Mouse (Mus musculus) stomach, embryonic 16.5 days (tissue): ENCODE measurements at regions not wholly inside any gene's neighbourhood (a gene's known extent, or its start where the extent isn't known, plus 50 kb on each side); places are given as distances from the start of the nearest gene placed in this dataset.

Source experiments
- ATAC-seq: fragments of 200-750 bp; cut with Nextera tagmentation; 2 replicates; pipeline ENCODE4 v1.8.0; 2017; ENCODE audit warnings: moderate number of reproducible peaks, moderate TSS enrichment; ENCODE audit not compliant: insufficient read depth, low FRiP score
- H3K27ac ChIP-seq: fragments of 300-500 bp; sonication (generic); 2 replicates; pipeline ENCODE4 v1.5.1; 2014; ENCODE audit warnings: low read length
- H3K27me3 ChIP-seq: fragments of 300-500 bp; sonication (generic); 2 replicates; pipeline ENCODE4 v1.6.1; 2014; ENCODE audit warnings: low read length, control low read depth, mixed read lengths; ENCODE audit not compliant: control insufficient read depth, insufficient read depth
- H3K36me3 ChIP-seq: fragments of 300-500 bp; sonication (generic); 2 replicates; pipeline ENCODE4 v1.6.1; 2014; ENCODE audit warnings: low read length; ENCODE audit not compliant: control insufficient read depth, insufficient read depth
- H3K4me1 ChIP-seq: fragments of 300-500 bp; sonication (generic); 2 replicates; pipeline ENCODE4 v1.6.1; 2014; ENCODE audit warnings: low read length, control low read depth, mixed read lengths; ENCODE audit not compliant: control insufficient read depth, insufficient read depth
- H3K4me2 ChIP-seq: fragments of 300-500 bp; sonication (generic); 2 replicates; pipeline ENCODE4 v1.6.1; 2014; ENCODE audit warnings: low read depth, low read length, mixed read lengths
- H3K4me3 ChIP-seq: fragments of 300-500 bp; sonication (generic); replicated peaks from 2 replicates; pipeline ENCODE4 v1.5.1; 2014; ENCODE audit warnings: mild to moderate bottlenecking, low read length
- H3K9ac ChIP-seq: fragments of 300-500 bp; sonication (generic); 2 replicates; pipeline ENCODE4 v1.6.1; 2014; ENCODE audit warnings: low read length
- H3K9me3 ChIP-seq: fragments of 300-500 bp; sonication (generic); replicated peaks from 2 replicates; pipeline ENCODE4 v1.6.1; 2016; ENCODE audit warnings: low read length, control low read depth; ENCODE audit not compliant: control insufficient read depth
- WGBS: fragments of 180-500 bp; shearing (Covaris S2); extraction: QIAGEN DNeasy Blood & Tissue Kit; methylation state at CpG from one replicate; pipeline ENCODE4 v1.1.7; 2014; 5-methylcytosine and 5-hydroxymethylcytosine counted together

- H3K4me1 ChIP-seq: no peaks in the 10 kb centered on the region
- no peaks in the 10 kb centered on the region for H3K36me3 ChIP-seq
- no peak overlapping the region for H3K9ac ChIP-seq
- no peaks in the 10 kb centered on the region for H3K27me3 ChIP-seq
- no peak overlapping the region for H3K27ac ChIP-seq
- 74% methylated on average over 8 of the region's 8 CpGs for WGBS
- H3K4me2 ChIP-seq: no peak overlapping the region
- H3K9me3 ChIP-seq: no peaks in the 10 kb centered on the region
- H3K4me3 ChIP-seq: no peak overlapping the region
- no peak for ATAC-seq
Observed at GRCm38 (mm10) chr3:149157381-149157780, 167.0 kb upstream of the Adgrl2 start.

DNA sequence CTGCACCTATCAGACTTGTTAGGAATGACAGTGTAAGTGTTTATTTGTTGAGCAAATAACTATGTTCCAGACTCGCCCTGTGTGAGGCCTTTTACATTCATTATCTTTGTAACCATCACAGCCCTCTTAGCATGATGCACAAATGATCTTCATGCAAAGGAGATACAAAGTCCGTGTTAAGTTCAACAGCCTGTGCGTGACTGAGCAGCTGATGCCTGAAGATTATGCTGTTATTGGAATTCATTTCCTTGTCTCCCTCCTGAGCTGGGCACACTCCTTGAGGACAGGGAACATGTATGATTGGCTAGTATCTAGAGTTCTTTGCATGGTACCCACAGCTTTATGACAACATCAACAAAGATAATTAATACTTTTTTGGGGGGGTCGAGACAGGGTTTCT, 162.0 kb upstream of the Adgrl2 start:
- Histone ChIP-seq H3K4me1 (no peaks in the 10 kb centered on the region), H3K9ac (no peak overlapping the region), H3K4me2 (no peak overlapping the region), H3K27ac (no peak overlapping the region), H3K9me3 (no peaks in the 10 kb centered on the region), H3K36me3 (no peaks in the 10 kb centered on the region), H3K27me3 (no peaks in the 10 kb centered on the region), H3K4me3 (no peak overlapping the region)
- WGBS: 70% methylated on average over 4 of the region's 4 CpGs
- ATAC-seq: no peak

- ATAC-seq: no peak
- no peaks in the 10 kb centered on the region for H3K4me1 ChIP-seq
- no peak overlapping the region for H3K27ac ChIP-seq
- H3K36me3 ChIP-seq: no peaks in the 10 kb centered on the region
- H3K27me3 ChIP-seq: no peaks in the 10 kb centered on the region
- H3K9me3 ChIP-seq: no peaks in the 10 kb centered on the region
- 90% methylated on average over 3 of the region's 3 CpGs for WGBS
- H3K4me3 ChIP-seq: no peak overlapping the region
- no peak overlapping the region for H3K4me2 ChIP-seq
- H3K9ac ChIP-seq: no peak overlapping the region
Observed at GRCm38 (mm10) chr3:149150796-149151195, 160.4 kb upstream of the Adgrl2 start.

DNA sequence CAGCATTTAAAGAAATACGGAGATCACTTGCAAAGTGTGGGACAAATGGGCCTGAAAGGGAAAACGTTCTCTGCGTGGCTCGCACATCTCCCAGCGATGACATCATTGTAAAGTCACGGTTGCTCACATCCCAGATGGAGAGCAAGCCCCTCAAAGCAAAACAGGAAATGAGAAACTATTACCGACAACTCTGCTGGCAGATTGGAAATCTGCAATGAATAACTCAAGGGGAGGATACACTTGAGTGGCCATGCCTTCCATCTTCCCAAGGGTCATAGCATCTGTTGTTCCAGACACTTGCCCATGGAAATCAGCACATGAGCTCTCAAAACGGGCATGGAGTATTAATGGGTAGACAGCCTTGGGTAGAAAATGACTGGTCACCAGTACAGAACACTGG, 158.3 kb upstream of the Adgrl2 start:
- no peak for ATAC-seq

DNA sequence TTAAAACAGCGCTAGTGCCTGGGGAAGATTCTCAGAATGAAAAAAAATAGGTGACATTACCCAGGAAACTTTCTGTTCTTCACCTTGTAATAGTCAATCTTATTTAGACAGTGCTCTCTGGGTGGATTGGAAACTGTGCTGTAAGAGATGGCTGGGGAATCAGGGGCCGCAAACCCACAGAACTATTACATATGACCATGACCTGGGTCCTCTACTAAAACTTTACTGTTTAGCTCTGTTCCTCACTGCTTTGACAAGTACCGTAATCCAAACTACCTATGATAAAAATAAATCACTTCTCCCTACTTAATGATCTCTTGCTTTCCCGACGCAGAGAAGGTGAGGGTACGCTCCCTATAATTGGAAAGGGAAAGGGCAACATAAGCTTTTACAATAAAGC, 157.6 kb upstream of the Adgrl2 start:
- no peaks in the 10 kb centered on the region for H3K27me3 ChIP-seq
- H3K27ac ChIP-seq: no peak overlapping the region
- no peak overlapping the region for H3K4me3 ChIP-seq
- no peaks in the 10 kb centered on the region for H3K4me1 ChIP-seq
- H3K4me2 ChIP-seq: no peak overlapping the region
- no peak overlapping the region for H3K9ac ChIP-seq
- no peaks in the 10 kb centered on the region for H3K36me3 ChIP-seq
- H3K9me3 ChIP-seq: no peaks in the 10 kb centered on the region
- no peak for ATAC-seq
- WGBS: 91% methylated on average over 6 of the region's 6 CpGs

More for the DNA sequence above, 158.3 kb upstream of the Adgrl2 start:
- Histone ChIP-seq H3K27me3 (no peaks in the 10 kb centered on the region), H3K27ac (no peak overlapping the region), H3K9me3 (no peaks in the 10 kb centered on the region), H3K36me3 (no peaks in the 10 kb centered on the region), H3K4me1 (no peaks in the 10 kb centered on the region), H3K4me3 (no peak overlapping the region), H3K4me2 (no peak overlapping the region), H3K9ac (no peak overlapping the region)
- 81% methylated on average over 8 of the region's 8 CpGs for WGBS

DNA sequence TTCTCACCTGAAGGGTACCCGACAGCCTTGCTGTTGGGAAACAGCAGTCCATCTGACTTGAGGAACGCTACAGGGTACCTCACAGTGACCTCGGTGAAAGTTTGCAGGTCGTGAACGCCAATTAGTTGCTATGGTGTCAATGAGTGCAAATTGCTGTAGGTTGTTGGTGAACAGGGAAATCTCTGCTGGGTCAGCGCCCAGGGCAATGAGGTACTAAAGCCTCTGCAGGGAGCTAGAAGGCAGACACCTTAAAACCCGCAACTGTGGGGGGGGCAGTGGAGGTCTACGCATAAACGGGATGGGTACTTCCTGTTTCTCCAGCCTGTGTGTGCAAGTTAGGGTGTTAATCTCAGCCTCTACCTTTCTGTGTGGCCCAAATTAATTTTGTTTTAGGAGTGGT, 156.3 kb upstream of the Adgrl2 start:
- no peak for ATAC-seq
- Histone ChIP-seq H3K4me2 (no peak overlapping the region), H3K27me3 (no peaks in the 10 kb centered on the region), H3K36me3 (no peaks in the 10 kb centered on the region), H3K4me3 (no peak overlapping the region), H3K4me1 (no peaks in the 10 kb centered on the region), H3K9me3 (no peaks in the 10 kb centered on the region), H3K27ac (no peak overlapping the region), H3K9ac (no peak overlapping the region)
- WGBS: 65% methylated on average over 9 of the region's 9 CpGs

GRCm38 (mm10) chr3:149140461-149140860, 150.1 kb upstream of the Adgrl2 start:
- H3K27ac ChIP-seq: no peak overlapping the region
- no peaks in the 10 kb centered on the region for H3K9me3 ChIP-seq
- no peak overlapping the region for H3K4me3 ChIP-seq
- 61% methylated on average over 3 of the region's 3 CpGs for WGBS
- H3K4me1 ChIP-seq: no peaks in the 10 kb centered on the region
- no peak overlapping the region for H3K4me2 ChIP-seq
- no peaks in the 10 kb centered on the region for H3K27me3 ChIP-seq
- no peak for ATAC-seq
- H3K9ac ChIP-seq: no peak overlapping the region
- H3K36me3 ChIP-seq: no peaks in the 10 kb centered on the region

DNA sequence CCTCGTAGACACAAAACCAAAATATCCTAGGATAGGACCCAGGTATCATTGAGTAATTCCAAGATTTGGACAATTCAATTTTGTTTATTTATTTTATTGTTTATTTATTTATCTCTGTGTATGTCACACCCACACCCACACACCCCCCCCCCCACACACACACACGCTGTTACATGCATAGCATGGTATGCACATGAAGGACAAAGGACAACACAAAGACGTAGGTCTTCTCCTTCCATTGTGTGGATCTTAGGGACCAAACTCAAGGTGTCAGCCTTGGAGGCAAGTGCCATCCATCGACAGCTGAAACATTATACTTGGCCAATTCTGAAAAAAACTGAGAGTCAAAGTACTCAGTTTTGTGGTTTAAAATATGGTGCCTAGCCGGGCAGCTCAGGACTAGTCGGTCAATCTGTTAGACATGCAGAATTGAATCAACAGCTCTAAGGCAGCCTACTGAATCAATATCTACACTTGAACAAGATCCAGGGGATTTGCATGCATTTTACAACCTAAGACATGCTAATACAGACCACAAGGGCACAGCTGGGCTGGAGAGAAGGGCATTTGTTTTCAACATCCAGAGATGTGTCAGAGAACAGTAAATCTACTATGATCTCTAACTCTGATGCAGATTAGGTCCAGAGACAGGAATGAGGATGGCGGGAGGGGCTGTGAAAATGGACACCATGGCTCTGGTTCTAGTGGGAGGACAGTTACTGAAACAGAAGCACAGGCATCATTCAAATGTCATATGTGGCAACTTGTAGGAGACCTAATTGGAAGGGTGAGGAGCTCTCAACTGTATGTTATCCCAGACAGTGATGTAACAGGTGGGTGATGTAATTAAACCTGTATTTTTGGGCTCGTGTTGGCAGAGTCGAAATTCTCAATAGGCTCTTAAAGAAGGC, 143.9 kb upstream of the Adgrl2 start:
- Histone ChIP-seq H3K4me2 (no peak overlapping the region), H3K9ac (no peak overlapping the region), H3K9me3 (no peaks in the 10 kb centered on the region), H3K4me3 (no peak overlapping the region), H3K27me3 (no peaks in the 10 kb centered on the region), H3K36me3 (no peaks in the 10 kb centered on the region), H3K27ac (no peak overlapping the region), H3K4me1 (no peaks in the 10 kb centered on the region)
- 83% methylated on average over 9 of the region's 9 CpGs for whole genome bisulfite sequencing
- no peak for ATAC-seq

- Histone ChIP-seq H3K9me3 (no peaks in the 10 kb centered on the region), H3K4me3 (no peak overlapping the region), H3K27ac (no peak overlapping the region), H3K36me3 (no peaks in the 10 kb centered on the region), H3K4me2 (no peak overlapping the region), H3K4me1 (peaks cover 2% of the 10 kb centered on the region; the same call in 1 of the 2 replicates), H3K9ac (no peak overlapping the region), H3K27me3 (no peaks in the 10 kb centered on the region)
- ATAC-seq: no peak
- 89% methylated on average over 5 of the region's 5 CpGs for WGBS
Observed at GRCm38 (mm10) chr3:149118806-149119205, 128.5 kb upstream of the Adgrl2 start.
